In genomic region chr9:35372324-35373101, GRCm38 (mm10) we compare ENCODE assay signal across 13 mouse cellular contexts. TPM values are rescaled to one million over a fixed set of nuclear protein-coding genes. Genes with fewer than 3 reads are reported as not detected.
DNase-seq lines count a peak whose midpoint lies in the region; ATAC-seq and TF ChIP-seq lines count a peak whose summit lies in the region.
"Had no signal": no experiment of that assay in that cellular context is flagged by ENCODE, and none has a peak within 500 bp of the region (broad histone marks: within the 10 kb centered on the region; RNA-seq: fewer than 3 reads in every experiment).

No protein-coding gene starts in this region.

- H3K4me1 ChIP-seq in midbrain, embryonic 13.5 days (replicated peaks): peaks cover 28% of the 10 kb centered on the region
- H3K4me1 ChIP-seq: liver, embryonic 15.5 days had no signal

- H3K9me3 ChIP-seq in midbrain, embryonic 13.5 days: no peaks in the 10 kb centered on the region
- H3K9me3 ChIP-seq: heart, embryonic 12.5 days; liver, embryonic 15.5 days had no signal

- no peak overlapping the region; the same call in 1 of the 2 replicates for H3K4me2 ChIP-seq in midbrain, embryonic 13.5 days (replicated peaks)
- H3K4me2 ChIP-seq: heart, embryonic 12.5 days; liver, embryonic 15.5 days had no signal

- TF ChIP-seq POLR2A in brain, embryonic 14.5 days (IDR thresholded peaks at IDR 0.05; ENCODE audit: borderline replicate concordance, extremely low read depth, insufficient read depth, insufficient read length, poor library complexity, severe bottlenecking): no peak

- H3K36me3 ChIP-seq in midbrain, embryonic 13.5 days: no peaks in the 10 kb centered on the region
- H3K36me3 ChIP-seq: heart, embryonic 12.5 days; liver, embryonic 15.5 days had no signal

- 0 out of 2 replicates have a peak, but pooled peaks cover 7% of the 10 kb centered on the region for H3K27me3 ChIP-seq in midbrain, embryonic 13.5 days
- H3K27me3 ChIP-seq: heart, embryonic 12.5 days; liver, embryonic 15.5 days had no signal

- no peak for TF ChIP-seq CTCF in brain, embryonic 14.5 days (IDR thresholded peaks at IDR 0.05; ENCODE audit: borderline replicate concordance, extremely low read depth, insufficient read depth, insufficient read length)

- intact Hi-C loops in gastrocnemius, postnatal 14 days (cut with DNase I; ENCODE audit: low total_unique reads): no loop called here
- intact Hi-C loops in gastrocnemius, postnatal 36 days (cut with DNase I): no loop called here

- no peak overlapping the region for H3K9ac ChIP-seq in midbrain, embryonic 13.5 days (replicated peaks)
- H3K9ac ChIP-seq: heart, embryonic 12.5 days; liver, embryonic 15.5 days had no signal

- peak; percentile 94 for ATAC-seq in midbrain, embryonic 13.5 days
- ATAC-seq in megakaryocyte, adult 5-6 weeks (ENCODE audit: poor library complexity, severe bottlenecking): no peak
- ATAC-seq: CD4-positive, CD25-positive, alpha-beta regulatory T cell, adult 4 months; forebrain, embryonic 16.5 days had no signal

- WGBS in midbrain, embryonic 13.5 days: 14% methylated on average over 9 of the region's 9 CpGs

- DNase-seq in gastrocnemius, postnatal 14 days: peak; percentile 30
- DNase-seq in gastrocnemius, postnatal 36 days: no peak
- DNase-seq in brain, embryonic 14.5 days (ENCODE audit: low read depth): peak; percentile 64
- peak; percentile 23 for DNase-seq in gastrocnemius, postnatal 25 days
- no peak for DNase-seq in frontal cortex, postnatal 10 days (ENCODE audit: low spot score in 2 of 2)
- DNase-seq in lung, adult 18-20 months: no peak
- DNase-seq: cerebellum, postnatal 10 days had no signal

- peak overlapping the region; percentile 48; the same call in 1 of the 2 replicates for H3K27ac ChIP-seq in midbrain, embryonic 13.5 days
- H3K27ac ChIP-seq: liver, embryonic 15.5 days had no signal

- H3K4me3 ChIP-seq in midbrain, embryonic 13.5 days (replicated peaks): no peak overlapping the region
- H3K4me3 ChIP-seq: heart, embryonic 12.5 days; liver, embryonic 15.5 days had no signal

RNA-seq across cellular contexts. Expression of gene Cdon, which starts 48.4 kb away (rescaled TPM):
- 10 to 100 TPM; 17.7 to 21.7 TPM for total RNA-seq in gastrocnemius, postnatal 14 days (2021)
- 10 to 100 TPM; 12.8 to 14.0 TPM for total RNA-seq in gastrocnemius, postnatal 36 days (2021)
- 22.4 and 31.5 TPM in 2 replicates for polyA plus RNA-seq in brain, embryonic 14.5 days (2012; rRNA removed)
- total RNA-seq in gastrocnemius, postnatal 25 days (2021): 10 to 100 TPM; 13.5 to 16.7 TPM
- 9.2 and 10.7 TPM in 2 replicates for polyA plus RNA-seq in midbrain, embryonic 13.5 days (2015; fragmentation: Nextera tagmentation; extraction: Ambion mirVana)
- total RNA-seq in megakaryocyte, adult 5-6 weeks (2015): 0.65 and 1.8 TPM in 2 replicates
- 0.65 and 2.3 TPM in 2 replicates for total RNA-seq in megakaryocyte, adult 5-6 weeks (2017)

Comparison
In these comparisons a context has a peak if more than half of its experiments do, and no peak if none do; other contexts are left out.
1. DNase-seq: peak in gastrocnemius, postnatal 14 days (single experiment), brain, embryonic 14.5 days (single experiment) and gastrocnemius, postnatal 25 days (single experiment); none in gastrocnemius, postnatal 36 days (0 of 2), frontal cortex, postnatal 10 days (0 of 2) and lung, adult 18-20 months (0 of 2).
2. RNA of gene Cdon, which starts 48.4 kb away (total RNA-seq): 17.7 to 21.7 TPM in gastrocnemius, postnatal 14 days, 13.5 to 16.7 TPM in gastrocnemius, postnatal 25 days and 12.8 to 14.0 TPM in gastrocnemius, postnatal 36 days; 0.65 to 2.3 TPM in megakaryocyte, adult 5-6 weeks; every median in the first group is over 4 times any median in the second.